Mouse (Mus musculus) monocyte, adult 5-6 weeks (primary cell): ENCODE measurements at regions not wholly inside any gene's neighbourhood (a gene's known extent, or its start where the extent isn't known, plus 50 kb on each side); places are given as distances from the start of the nearest gene placed in this dataset.
"Not testable (repeated sequence)": the region's sequence is repeated elsewhere in the genome, so short reads cannot be mapped to it uniquely, and the experiment has no call there.

Experiments
- ATAC-seq: fragments of 153-309, 156-312 bp; replicated peaks from 2 replicates; pipeline ENCODE4 v1.8.0; 2017; ENCODE audit warnings: mild to moderate bottlenecking; ENCODE audit not compliant: low TSS enrichment, insufficient number of reproducible peaks, severe bottlenecking, poor library complexity, low FRiP score

GRCm38 (mm10) chr12:3188734-3189275, 121.0 kb downstream of the Rab10 start:
- not testable (repeated sequence) for ATAC-seq

GRCm38 (mm10) chr12:3188137-3188536, 121.6 kb downstream of the Rab10 start:
- no peak for ATAC-seq

GRCm38 (mm10) chr12:3173325-3173724, 136.4 kb downstream of the Rab10 start:
- no peak for ATAC-seq

- ATAC-seq = not testable (repeated sequence)
Observed at GRCm38 (mm10) chr12:3169705-3170287, 140.0 kb downstream of the Rab10 start.

DNA sequence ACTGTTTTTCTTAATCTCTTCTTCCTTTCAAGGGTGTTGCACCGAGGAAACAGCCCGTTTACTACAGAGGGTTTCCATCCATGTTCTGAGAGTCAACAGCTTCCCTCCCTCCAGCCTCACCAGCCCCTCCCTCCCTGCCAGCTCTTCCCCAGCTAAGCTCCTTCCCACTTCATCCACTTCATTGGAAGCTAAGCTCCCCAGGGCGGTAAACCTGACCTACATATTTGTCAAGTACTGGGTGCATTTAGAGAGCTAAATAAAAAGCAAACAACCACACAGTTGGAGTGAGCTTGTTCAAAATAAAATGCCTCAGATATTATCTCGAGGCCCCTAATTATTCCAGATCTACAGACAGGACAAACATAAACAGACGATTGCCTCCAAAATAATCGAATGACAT, 148.1 kb downstream of the Rab10 start:
- not testable (repeated sequence) for ATAC-seq

DNA sequence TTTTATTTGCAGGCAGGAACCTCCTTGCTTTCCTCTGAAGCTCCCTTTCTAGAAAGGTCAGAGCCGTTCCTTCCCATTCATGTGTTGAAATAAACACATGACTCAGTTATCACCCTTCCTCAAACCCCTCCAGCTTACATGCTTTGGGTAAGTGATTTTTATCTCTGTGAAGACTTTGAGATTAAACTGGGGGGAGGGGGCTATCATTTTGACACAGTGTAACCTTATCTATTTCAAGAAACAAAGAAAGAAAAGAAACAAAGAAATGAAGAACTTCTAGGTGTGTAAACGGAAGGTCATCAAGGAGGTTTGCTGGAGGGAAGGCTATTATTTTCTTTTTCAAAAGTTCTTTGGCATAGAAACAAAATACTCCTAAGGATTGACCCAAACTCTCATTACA, 151.0 kb downstream of the Rab10 start:
- not testable (repeated sequence) for ATAC-seq

- not testable (repeated sequence) for ATAC-seq
Observed at GRCm38 (mm10) chr12:3153705-3154104, 156.1 kb downstream of the Rab10 start.

DNA sequence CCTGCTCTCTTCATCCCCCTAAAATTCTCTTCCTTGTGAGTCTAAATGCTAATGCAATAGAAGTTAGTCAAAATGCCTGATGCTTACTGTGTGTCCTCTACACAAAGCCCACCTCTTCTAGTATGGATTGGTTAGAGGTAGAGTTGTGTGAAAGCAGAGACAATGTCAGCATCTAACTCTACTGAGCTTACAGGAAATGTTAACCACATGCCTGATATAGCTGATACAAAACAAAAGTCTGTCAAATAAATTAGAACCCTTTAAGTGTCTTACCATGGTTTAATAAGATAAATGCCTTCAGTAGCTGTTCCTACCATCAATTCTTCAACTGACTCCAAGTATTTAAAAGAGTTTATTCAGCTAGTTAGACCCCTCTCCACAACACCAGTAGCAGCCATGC, 177.2 kb downstream of the Rab10 start:
- ATAC-seq = not testable (repeated sequence)

GRCm38 (mm10) chr12:3131149-3131751, 178.5 kb downstream of the Rab10 start:
- not testable (repeated sequence) for ATAC-seq

DNA sequence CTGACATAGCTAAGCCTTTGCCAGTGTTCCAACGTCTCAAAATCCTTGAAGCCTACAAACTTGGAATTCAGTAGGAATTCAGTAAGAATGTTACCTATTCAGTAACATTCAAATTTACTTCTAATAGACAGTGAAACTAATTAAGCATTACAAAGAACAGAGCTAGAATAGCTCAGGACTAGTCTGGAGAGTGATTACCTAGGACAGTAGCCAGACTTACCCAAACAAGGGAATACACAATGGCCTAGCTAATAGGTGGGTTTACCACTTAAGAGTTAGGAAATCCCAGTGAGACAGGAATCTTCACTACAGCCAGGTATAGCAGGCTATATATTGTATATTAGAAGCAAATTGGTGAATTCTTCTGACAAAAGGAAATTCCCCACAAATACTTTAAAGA, 182.4 kb downstream of the Rab10 start:
- ATAC-seq = not testable (repeated sequence)

GRCm38 (mm10) chr12:3124036-3124435, 185.7 kb downstream of the Rab10 start:
- no peak for ATAC-seq

GRCm38 (mm10) chr12:3110589-3110988, 199.2 kb downstream of the Rab10 start:
- not testable (repeated sequence) for ATAC-seq

DNA sequence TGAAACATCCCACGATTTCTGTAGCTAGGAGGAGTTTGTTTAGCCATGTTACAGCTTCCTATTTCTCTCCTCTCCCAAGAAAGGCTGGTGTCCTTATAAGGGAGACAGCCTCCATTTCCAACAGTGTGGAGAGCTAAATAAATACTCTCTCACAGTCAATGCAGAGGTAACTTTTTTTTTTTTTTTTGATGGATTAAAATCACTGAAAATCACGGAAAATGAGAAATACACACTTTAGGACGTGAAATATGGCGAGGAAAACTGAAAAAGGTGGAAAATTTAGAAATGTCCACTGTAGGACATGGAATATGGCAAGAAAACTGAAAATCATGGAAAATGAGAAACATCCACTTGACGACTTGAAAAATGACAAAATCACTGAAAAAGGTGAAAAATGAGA, 200.1 kb downstream of the Rab10 start:
- ATAC-seq = not testable (repeated sequence)

DNA sequence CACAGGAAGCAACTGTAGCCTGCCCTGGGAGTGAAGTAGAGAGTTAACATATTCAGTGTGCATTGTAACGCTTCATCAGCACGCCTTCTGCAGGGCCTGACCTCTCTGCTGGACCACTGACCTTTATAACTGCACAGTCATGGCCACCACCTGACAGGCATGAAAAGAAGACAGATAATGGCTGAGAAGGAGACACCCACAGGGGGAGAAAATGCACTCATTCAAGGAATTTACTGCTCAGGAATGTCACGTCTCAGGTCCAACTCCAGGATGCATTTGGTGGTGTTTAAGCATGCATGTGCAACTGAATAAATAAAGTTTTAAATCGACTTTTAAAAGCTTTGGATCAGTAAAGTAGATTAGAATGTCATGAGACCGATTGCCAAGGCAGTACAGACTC, 207.8 kb downstream of the Rab10 start:
- not testable (repeated sequence) for ATAC-seq

DNA sequence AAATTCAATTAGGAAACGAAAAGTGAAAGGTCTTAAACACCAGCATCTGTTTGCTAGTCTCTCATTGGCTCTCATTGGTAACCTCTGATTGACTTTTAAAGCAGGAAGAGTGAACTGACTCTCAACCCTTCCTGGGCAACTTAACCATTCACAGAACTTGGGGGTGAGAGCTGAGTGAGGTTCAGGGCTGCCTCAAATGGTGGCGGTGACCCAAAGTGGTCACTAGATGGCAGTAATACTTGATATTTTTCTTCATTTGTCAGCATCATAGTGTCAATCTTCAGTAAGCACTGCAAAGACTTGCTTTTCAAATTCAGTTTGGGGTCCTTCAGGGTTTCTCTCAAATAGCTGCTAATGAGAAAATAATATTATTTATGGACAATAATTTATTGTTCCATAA, 211.6 kb downstream of the Rab10 start:
- ATAC-seq = peak; percentile 76

DNA sequence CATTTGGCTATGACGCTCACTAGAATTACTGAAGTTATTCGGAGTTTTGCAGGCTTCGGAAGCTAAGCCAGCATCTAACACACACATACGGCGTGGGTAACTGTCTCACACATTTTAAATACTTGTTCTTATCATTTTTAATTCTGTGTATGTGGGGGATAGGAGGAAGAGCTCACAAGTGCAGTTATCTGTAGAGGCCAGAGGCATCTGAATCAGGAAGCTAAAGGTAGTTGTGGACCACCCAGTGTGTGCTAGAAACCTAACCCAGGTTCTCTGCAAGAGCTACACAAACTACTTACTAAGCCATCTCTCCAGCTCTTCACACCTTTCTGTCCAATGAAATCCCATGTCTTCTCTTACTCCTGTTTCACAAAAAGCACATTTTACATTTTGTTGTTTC, 215.3 kb downstream of the Rab10 start:
- ATAC-seq = no peak

DNA sequence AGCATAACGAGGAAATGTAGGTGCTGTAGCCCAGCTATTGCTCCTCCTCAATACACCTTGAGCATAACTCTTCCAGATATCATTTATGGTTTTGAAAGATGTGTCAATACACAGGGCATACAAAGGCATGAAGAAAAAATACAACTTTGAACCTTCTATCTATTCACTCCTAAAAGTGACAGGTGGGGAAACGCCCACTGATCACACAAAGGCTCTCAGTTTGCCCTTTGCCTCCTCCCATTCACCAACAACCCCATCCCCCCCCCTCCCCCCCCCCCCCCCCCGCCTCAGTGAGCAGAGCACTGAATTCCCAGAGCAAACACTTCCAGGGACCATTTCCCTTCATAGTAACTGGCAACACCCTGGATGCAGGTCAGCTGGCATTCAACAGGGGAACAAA, 216.8 kb downstream of the Rab10 start:
- ATAC-seq = not testable (repeated sequence)

DNA sequence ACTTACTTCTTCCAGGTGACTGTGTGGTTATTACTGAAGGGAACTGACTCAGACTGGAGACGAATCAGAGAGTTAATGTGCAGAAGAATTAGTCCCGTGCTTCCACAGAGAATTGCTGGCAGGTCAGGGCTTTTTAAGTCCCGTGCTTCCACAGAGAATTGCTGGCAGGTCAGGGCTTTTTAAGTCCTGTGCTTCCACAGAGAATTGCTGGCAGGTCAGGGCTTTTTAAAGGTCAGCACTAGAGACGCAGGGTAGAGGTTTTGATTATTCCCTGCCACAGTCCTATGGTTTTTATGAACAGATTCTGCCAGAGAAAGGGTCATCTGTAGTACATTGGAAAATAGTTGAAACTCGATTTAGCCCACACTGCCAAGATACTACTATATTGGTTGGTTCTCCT, 260.2 kb downstream of the Rab10 start:
- ATAC-seq = not testable (repeated sequence)

GRCm38 (mm10) chr12:3018446-3018845, 291.3 kb downstream of the Rab10 start:
- not testable (repeated sequence) for ATAC-seq

DNA sequence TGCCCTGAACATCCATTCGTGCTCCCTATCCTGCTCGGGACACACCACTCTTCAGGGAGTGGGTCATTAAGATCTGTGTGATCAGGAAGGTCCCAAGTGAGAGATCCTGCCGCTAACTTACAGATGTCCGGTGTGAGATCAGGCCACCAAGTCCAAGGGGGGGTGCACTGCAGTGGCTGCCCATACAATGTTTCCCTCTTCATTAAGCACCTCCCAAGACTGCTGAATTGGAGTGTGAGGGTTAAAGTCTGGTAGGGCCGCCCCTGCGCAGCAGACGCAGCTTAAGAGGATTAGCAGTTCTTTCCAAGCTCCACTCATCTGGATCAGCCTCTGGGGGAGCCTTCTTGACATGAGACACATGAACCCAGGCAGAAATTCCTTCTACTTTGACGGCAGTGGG, 293.0 kb downstream of the Rab10 start:
- ATAC-seq = not testable (repeated sequence)
